Mouse (Mus musculus) embryo, embryonic 10 days (tissue): ENCODE data around the gene Baz2b.

ENCODE experiments used
- DNase-seq: peaks from one replicate; pipeline ENCODE4 v3.0.0-alpha.2; 2015; ENCODE audit warnings: low spot score

Baz2b gene

DNA sequence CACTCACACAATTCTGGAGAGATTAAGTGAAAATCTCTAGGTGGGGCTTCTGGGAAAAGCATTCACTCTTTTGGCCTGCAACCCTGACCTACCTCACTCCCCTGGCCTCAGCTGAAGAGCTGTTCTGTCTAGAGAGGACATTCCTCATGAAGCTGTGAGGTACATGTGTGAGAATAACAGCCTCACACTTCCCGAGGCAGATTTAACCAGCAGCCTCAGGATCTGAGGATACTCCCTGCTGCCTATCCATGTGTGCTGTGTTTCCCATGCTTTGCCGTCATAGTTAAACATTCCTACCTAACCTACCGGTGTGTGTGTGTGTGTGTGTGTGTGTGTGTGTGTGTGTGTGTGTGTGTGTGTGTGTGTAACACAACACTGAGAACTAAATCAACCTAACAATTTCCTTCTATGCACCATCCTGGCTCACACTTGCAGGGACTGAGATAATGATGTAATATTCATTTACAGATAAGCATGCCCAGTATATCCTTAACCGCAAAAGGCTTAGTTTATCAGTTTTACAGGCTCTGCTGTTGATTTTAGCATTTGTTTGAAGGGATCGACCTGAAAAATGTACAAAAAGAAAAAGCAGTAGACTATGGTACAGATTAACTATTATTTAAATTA, 206.5 kb downstream of the Baz2b start:
- DNase-seq: no peak

DNA sequence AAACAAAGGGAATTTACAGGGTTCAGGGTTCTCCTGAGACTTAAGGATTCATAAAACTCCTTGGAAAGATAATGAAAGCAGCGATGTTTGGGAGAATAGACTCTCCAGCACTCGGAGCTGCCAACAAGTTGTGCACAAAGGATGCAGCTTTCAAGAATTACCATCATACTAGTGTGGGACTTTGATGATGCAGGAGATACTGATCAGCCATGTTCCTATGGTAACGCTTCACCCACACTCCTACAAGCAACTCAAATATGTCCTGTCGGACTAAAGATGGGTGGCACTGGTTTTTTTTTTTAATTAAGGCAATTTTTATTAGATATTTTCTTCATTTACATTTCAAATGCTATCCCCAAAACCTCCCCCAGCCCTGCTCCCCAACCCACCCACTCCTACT, 209.4 kb downstream of the Baz2b start:
- no peak for DNase-seq

DNA sequence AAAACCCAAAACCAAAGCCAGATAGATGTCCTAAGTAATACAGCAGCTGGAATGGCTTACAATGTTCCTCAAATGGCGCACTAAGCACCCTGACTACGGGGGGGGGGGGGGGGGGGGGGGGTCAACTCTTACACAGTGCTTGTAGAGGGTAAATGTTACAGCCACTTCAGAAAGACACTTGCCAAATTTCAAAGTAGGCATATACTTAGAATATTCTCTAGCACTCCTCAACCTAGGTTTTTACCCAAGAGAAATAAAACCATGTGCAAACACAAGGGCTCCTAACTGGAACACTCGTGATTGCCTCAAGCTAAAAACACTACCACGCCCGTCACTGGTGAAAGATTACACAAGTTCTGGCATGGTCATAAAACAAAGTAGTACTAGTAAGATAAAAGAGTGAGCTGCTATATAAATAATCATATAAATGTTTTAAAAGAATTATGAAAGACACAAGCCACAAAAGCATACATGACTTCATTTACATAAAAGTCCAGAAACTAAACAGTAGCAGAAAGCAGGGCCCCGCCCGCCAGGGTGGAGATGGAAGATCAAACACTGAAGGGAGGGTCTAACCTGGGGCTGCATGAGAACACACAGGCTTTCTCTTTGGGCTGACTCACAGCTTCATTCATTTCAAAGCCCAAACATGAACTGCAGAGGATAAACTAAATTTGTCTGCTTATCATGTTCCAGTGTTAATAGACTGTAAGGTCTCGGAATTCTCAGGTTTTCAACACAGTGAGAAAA, 212.0 kb downstream of the Baz2b start:
- no peak for DNase-seq

DNA sequence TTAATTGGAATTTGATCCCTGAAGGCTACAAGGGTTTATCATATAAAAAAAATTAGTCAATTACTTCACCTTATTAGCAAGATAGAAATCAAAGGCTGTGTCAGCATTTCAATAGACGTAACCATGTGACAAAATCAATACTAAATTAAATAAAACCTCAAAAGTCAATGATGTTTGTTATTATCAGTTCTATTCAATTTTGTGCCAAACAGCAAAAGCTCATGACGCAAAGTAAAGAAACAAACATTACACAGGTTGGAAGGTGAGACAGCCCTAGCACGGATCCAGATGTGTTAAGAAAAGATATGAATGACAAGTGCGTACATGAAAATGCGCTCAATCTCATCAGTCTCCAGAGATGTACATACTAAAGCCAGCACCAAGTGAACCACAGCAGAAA, 212.7 kb downstream of the Baz2b start:
- DNase-seq: no peak

DNA sequence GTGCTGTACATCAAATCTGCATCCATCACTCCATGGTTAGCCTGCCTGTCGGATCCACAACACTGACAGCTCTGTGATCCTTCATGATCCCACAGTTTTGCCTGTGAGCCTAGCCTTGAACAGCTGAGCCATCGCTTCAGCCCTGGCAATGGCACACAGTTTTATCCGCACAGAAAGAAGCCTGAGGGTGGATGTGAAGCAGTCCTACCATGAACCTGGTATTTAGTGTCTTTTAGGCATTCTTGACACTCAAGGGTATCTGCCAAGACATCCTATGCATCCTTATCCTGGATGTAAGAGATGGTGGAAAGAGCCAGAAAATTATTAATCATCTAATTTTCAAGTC, 216.5 kb downstream of the Baz2b start:
- peak; percentile 45 for DNase-seq

DNA sequence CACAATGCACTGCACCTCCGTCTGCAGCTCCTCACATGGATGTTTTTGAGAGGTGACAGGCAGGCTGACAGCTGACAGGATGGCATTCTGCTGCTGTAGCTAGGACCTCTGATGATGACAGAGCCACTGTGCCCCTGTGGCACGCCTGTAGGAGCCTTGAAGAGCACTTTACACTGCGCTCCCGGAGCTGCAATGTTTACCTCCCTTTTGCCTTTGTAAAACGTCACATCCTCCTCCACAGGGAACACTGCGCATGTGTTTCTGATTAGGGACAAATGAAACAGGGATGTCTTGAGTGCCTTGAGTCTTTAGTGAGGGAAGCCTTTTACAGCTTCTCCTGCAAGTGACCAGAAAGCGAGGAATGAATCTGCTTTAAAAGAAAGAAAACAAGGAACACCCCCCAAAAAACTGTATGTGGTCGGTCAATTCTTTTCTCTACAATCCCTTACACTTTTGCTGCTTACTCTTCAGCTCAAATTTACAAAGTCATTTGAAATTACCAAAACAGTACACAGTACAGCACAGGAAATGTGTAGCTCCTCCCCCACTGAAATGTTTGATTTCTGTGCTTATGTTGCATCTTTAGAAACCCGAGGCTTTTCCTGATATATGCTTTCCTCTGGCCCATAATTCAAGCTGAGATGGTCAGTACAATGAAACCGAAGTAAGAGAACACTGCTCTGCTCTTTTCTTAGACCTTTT, 217.0 kb downstream of the Baz2b start:
- DNase-seq: peak; percentile 79

DNA sequence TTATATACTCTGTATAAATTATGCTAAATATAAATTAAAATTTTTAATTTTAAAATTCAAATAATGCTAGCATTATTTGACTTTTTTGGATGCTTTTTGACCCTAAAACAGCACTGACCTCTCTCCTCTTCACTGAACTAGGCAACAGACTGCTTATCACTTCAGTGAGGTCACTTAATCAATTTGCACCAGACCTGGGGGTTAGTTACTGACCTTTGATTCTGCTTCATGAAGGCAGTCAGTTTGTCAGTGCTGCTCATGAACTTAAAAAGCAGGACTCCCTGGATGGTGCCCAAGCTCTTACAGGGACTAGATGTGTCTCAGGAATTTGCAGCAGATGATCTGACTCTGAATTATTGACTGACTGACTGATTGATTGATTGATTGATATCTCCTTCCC, 217.9 kb downstream of the Baz2b start:
- DNase-seq: no peak

DNA sequence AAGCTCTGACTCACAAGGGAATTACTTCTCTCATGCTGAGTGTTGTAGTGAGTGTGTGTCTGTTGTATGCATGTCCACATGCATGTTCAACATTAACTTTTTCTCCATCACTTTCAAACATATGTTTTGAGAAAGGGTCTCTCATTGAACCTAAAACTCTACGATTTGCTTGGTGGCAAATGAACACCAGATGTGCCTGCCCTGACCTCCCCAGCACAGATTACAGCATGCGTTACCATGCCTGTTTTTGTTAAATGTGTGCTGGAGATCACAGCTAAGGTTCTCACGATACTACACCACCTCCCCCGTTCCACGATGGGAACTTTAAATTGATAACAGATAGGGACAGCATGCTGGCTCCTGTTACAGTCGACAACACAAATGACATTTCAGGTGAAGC, 222.1 kb downstream of the Baz2b start:
- peak; percentile 63 for DNase-seq

DNA sequence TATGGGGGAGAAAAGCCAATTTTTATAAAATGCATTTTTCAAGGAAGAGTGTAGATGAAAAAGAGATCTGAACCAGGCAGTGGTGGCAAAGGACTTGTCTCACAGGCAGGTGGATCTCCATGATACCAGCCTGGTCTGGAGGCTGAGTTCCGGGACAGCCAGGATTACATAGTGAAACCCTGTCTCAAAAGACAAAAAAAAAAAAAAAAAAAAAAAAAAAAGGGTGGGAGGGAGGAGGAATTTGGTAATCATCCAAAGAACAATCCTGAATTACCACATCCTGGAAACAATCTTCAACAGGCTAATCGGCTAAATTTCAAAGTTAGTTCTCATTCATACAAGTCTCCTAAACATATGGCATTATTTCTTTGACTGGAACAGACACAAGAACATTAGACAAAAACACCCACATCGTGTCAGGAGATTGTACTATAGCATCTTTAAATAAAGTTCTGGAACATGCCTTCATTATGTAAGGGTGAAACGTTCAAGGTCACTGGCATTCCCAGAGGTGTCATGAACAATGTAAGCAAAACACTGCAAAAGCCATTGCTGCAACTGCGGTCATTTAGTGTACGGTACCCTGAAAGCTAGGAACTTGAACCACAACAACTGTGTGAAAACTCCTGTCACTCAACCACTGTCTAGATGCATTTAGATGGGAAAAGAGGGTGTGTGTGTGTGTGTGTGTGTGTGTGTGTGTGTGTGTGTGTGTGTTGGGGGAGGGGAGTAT, 230.0 kb downstream of the Baz2b start:
- no peak for DNase-seq

DNA sequence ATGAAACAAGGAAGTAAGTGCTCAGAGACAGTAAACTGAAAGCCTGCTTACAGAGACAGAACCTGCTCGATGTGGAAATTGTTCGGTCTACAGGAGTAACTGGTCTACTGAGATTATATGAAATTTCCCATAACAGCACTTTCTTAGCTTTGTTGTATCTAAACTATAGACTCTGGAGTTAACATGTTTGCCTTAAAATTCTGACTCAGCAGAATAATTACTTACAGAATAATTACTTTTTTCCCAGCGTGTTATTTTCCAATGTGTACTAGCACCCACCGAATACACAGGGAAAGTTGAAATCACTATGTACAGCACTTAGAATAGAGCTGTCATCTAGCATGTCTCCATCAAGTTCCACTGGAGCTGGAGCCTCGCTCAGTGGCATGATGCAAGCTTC, 233.0 kb downstream of the Baz2b start:
- DNase-seq: no peak

DNA sequence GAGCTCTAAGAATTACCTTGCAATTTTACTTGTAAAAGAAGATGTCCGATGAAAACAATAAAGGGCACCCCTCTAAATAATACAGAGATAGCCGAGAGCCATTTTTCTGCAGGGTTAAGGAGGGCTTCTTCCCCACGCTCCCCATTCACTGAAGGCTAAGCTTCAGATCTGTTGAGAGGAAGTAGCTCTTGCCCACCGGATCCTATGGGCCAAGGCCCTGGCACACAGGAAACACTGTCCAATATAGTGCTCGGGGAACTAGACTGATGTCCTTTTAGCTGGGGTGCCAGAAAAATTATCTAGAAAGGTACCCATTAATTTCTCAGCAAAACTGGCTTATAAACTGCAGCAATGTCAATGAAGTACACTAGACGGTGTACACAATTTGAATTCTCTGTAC, 233.9 kb downstream of the Baz2b start:
- no peak for DNase-seq

DNA sequence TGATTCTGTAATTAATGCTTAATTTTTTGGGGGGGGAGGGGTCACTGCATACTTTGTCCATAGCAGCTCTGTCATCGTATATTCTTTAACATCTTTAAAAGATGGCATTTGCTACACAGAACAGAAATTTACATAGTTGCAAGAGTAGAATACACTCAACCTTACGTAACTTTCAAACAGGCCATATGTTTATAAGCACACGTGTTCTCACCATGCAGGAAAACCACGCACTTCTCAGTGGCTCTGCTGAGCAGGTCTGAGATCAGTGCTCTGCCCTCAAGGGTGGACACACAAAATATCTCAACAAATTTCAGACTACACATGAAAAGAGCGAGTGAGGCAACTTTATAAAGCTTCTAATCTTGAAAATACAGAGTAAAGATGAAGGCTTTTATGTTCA, 235.7 kb downstream of the Baz2b start:
- DNase-seq: no peak

DNA sequence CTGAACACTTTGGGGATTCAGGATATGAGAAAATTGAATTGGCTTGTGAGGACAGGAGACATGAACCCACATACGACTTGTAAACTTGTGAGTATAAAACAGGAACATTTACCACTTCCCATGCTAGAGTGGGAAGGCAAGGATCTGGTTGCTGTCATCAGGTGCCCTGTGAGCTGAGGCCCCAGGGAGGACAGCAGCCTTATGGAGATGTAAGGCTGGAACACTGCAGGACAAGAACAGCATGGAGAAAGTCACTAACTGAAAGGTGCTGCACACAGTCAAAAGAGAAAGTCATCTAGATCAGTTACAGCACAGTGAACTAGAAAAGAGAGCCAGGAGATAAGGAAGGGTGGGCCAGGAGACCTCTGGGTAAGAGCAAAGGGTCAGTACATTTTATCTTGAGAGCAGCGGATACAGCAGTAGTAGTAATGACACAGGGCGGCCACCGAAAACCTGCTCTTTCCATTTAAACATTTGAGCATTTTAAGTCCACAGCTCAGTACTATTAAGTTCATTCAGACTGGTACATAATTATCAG, 236.5 kb downstream of the Baz2b start:
- DNase-seq: no peak

DNA sequence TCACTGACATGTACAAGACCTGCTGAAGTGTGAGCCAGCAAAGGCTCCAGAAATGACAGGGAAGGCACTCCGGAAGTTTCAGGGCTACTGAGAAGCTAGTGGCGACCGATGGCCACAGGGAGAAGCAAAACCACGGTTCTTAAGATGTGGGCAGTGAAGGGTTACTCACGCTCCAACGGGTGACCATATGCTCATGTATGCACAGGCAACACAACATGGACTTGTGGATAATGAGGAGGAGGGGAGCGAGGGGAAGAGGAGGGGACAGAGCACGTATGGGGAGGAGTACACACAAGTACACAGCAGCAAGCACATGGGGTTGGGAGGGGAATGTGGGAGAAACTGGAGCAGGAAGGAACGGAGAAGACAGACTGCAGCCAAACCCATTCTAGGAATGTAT, 239.1 kb downstream of the Baz2b start:
- no peak for DNase-seq

DNA sequence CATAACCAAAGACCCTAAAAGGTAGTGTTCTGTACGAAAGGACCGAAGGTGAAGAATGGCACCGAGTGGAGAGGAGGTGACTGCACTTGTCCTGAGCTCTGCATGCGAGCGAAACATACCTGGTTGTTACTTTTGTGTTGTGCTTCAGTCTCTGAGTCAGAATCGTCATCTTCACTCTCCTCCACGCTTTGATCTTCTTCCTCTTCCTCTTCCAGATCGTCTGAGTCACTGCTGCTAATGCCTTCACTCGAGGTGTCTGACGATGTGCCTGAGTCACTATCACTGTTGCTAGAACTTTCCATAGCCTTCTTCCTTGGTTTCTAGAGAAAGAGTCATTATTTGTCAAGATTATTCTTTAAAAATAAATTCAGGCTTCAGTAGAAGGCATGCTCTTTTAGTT, 240.5 kb downstream of the Baz2b start:
- DNase-seq: no peak

DNA sequence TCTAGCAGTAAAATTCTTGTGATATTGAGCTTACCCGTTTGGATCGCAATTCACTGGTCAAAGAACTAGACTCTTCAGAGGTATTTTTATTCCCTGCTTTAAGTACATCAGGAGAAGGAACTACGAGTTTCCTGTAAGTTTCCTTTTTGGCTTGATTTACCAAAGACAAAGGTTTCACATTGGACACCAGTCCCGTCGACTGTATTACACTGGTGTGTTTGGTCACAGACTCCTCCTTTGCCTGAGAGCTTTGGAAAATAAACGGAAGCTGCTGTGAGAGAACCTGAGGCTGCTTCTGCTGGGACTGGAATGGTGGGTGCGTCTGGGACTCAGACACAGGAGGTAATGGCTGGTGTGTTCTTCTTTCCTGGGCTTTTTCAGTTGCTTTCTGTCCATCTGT, 241.0 kb downstream of the Baz2b start:
- no peak for DNase-seq

DNA sequence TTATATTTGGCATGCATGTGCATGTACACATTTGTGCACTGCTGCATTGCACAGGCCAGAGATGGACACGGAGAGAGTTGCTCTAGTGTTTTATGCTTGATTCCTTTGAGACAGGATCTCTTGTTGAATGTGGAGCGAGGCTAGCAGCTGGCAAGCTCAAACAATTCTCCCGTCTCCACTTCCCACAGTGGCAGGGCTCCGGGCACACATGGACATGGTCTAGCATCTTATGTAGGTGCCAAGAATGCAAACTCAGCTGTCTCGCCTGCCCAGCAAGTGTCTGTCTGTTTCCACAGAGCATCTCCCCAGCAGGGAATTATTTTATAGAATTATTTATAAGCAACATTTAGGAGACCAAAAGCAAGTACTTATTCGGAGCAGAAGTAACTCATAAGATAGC, 243.2 kb downstream of the Baz2b start:
- no peak for DNase-seq

DNA sequence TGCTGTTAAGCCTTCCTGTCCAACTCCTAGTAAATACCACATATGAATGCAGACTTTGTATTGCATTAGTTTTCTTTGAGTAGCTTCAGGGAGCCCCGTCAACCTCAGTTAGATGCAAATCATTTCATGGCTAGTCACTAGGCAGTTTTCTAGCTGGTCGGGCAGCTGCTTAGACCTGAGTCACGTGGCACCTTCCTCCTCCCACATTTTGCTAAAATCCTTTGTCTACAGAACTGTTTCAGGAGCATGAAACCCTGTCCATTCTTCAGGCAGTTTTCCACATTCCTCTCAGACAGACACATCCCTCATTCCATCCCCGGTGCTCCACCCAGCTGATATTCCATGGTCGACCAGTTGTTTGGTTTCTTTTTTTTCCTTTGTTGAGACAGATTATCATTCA, 246.6 kb downstream of the Baz2b start:
- no peak for DNase-seq

DNA sequence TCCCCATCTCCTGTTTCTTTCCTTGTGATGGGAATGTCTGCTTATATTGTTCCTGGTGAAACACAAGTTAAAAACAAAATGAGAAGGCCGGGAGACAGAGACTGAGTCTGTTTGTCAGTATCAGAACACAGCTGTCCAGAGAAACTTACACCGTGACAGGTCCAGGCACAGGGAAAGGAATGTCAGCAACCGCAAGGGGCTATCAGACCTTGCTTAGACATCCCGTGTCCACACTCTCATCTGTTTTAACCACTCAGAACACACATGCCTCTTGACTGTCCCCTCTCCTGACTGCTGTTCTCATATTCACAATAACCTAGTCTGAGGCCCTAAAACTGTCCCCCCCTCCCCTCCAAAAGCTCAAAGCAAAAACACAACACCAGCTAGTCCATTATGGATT, 247.1 kb downstream of the Baz2b start:
- no peak for DNase-seq

DNA sequence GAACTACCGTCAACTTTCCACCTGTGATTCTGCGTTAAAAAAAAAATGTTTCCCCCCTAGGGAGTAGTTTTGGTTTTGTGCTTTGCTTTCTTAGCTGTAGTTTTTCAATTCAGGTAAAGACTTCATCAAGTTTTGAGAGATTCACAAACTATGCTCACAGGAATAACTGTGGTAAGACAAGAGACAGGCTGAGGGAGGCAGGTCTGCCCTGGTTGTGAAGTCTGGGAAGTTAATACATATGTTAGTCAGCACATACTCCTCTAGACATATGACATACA, 249.2 kb downstream of the Baz2b start:
- no peak for DNase-seq

DNA sequence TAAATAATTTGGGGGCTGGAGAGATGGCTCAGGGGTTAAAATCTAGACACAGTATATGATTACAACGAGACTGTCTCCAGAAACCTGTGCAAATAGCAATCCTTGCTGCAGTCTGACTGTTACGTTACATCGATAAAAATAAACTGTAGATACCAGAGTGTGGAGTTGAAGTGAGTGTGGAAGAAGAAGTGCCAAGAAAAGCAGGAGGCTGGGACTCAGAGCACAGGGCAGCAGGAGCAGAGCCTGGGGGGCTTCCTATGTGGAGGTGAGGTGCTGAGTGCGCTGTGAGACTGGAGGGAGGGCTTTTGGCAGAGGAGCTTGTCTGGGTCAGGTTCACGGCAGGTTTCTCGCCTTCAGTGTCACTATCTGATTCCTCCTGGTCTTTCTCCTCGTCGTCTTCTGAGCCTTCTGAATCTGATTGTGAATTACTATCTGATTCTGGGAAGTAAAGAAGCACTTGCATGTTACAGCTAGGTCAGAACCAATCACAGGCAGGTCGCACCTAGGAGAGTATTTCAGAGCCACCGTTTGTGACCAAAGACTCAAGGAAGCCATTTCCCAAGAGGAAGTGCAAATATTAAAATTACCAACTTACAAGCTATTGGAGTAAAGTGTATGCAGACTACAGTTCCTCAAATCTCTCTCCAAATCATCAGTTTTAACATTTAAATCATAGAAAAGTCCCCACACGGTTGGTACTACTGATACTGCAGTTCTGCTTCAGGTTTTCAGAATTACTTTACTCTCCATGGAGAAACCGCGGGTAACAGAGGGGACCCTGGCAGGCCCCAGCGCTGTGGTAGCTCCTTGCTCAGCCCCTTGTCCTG, 249.8 kb downstream of the Baz2b start:
- DNase-seq: no peak

DNA sequence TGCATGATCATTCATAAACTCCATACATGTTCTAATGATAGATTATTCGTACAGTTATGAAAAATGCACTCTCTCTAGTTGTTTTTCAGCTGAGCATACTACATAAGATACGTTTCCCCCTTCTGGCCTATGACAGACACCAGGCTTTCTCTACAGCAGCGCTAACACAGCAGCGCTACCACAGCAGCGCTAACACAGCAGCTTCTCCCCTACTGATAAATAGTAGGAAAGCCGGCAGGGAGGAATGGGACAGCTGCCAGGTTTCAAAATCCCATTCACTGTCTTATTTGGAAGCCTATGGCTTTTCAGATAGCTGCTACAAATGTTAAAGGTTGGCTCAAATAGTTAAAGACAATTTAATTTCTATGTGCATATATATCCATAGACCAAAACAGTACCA, 251.1 kb downstream of the Baz2b start:
- no peak for DNase-seq
